Mouse (Mus musculus) heart, embryonic 11.5 days (tissue): ENCODE results near the gene Gm4450. TPM values are rescaled to one million over a fixed set of nuclear protein-coding genes. Genes with fewer than 3 reads are reported as not detected.

Experiments
- ATAC-seq: fragments of 200-750 bp; cut with Nextera tagmentation; replicated peaks from 2 replicates; pipeline ENCODE4 v1.8.0; 2017; ENCODE audit warnings: moderate library complexity; ENCODE audit not compliant: insufficient number of reproducible peaks, low FRiP score, low TSS enrichment
- H3K27ac ChIP-seq: fragments of 300-500 bp; sonication (generic); 2 replicates; pipeline ENCODE4 v1.5.1; 2014; ENCODE audit warnings: mild to moderate bottlenecking, low read depth, low read length
- H3K27me3 ChIP-seq: fragments of 300-500 bp; sonication (generic); 2 replicates; pipeline ENCODE4 v1.6.1; 2014; ENCODE audit warnings: mild to moderate bottlenecking, low read length, mixed read lengths; ENCODE audit not compliant: control insufficient read depth, insufficient read depth
- H3K36me3 ChIP-seq: fragments of 300-500 bp; sonication (generic); 2 replicates; pipeline ENCODE4 v1.6.1; 2014; ENCODE audit warnings: mild to moderate bottlenecking, low read length, moderate library complexity, mixed read lengths; ENCODE audit not compliant: control insufficient read depth, insufficient read depth
- H3K4me1 ChIP-seq: fragments of 300-500 bp; sonication (generic); 2 replicates; pipeline ENCODE4 v1.6.1; 2014; ENCODE audit warnings: low read length; ENCODE audit not compliant: control insufficient read depth, insufficient read depth
- H3K4me2 ChIP-seq: fragments of 300-500 bp; sonication (generic); 2 replicates; pipeline ENCODE4 v1.6.1; 2014; ENCODE audit warnings: mild to moderate bottlenecking, moderate library complexity
- H3K4me3 ChIP-seq: fragments of 300-500 bp; sonication (generic); 2 replicates; pipeline ENCODE4 v1.5.1; 2014; ENCODE audit warnings: low read depth, low read length
- H3K9ac ChIP-seq: fragments of 300-500 bp; sonication (generic); 2 replicates; pipeline ENCODE4 v1.6.1; 2014; ENCODE audit warnings: mild to moderate bottlenecking, low read depth, low read length, moderate library complexity
- H3K9me3 ChIP-seq: fragments of 300-500 bp; sonication (generic); replicated peaks from 2 replicates; pipeline ENCODE4 v1.6.1; 2016; ENCODE audit warnings: low read length; ENCODE audit not compliant: control insufficient read depth
- WGBS: fragments of 180-500 bp; shearing (Covaris S2); extraction: QIAGEN DNeasy Blood & Tissue Kit; methylation state at CpG from one replicate; pipeline ENCODE4 v1.1.7; 2014; ENCODE audit not compliant: insufficient replicate concordance; 5-methylcytosine and 5-hydroxymethylcytosine counted together
- polyA plus RNA-seq: library from polyadenylated mRNA; unstranded; fragments of >200 nt; fragmentation: Nextera tagmentation; extraction: Ambion mirVana; gene quantifications from 2 replicates; pipeline ENCODE4 v1.2.1, GENCODE M21; 2014

Gene Gm4450
- polyA plus RNA-seq, 1 experiment from 2014 or later: not detected

DNA sequence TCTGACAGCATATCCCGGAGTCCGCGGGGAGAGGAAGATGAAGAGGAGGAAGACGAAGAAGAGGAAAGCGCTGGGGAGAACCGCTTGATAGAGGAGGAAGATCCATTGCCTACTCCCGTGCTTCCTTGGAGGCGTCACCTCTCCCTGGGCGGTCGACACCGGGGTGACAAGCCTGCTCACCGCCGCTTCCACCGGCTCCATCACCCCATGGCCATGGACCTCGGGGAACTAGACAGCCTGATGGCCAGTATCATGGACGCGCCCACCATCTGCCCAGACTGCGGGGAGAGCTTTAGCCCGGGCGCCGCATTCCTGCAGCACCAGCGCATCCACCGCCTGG is 29.7 kb downstream of the Gm4450 start:
- Histone ChIP-seq H3K27me3 (no peaks in the 10 kb centered on the region), H3K4me1 (peaks cover 13% of the 10 kb centered on the region), H3K4me3 (peak overlapping the region; percentile 62), H3K9me3 (no peaks in the 10 kb centered on the region), H3K36me3 (0 out of 2 replicates have a peak, but pooled peaks cover 3% of the 10 kb centered on the region), H3K9ac (peak overlapping the region; percentile 71), H3K27ac (no peak overlapping the region), H3K4me2 (peak overlapping the region; percentile 98)
- 2% methylated on average over 23 of the region's 23 CpGs for WGBS
- ATAC-seq: no peak; the same call in 1 of the 2 replicates

DNA sequence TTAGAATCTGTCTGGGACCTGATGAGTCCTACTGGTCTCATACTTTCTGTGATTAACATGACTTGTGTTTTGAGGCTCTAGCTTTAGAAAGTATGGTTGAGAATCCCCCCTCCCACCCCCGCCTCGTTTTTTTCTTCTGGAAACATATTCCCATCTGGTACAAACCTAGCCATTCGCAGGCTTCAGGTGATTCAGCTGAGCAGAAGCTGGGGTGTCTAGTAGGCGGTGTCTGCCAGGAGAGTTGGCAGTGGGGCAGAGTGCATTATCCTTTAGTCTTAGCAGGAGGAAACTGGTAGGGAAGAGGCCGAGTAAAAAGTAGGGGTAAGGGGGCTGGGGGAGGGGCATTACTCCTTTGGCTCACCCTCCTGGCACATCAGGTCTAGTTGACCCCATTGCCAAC is 30.2 kb downstream of the Gm4450 start:
- Histone ChIP-seq H3K27me3 (no peaks in the 10 kb centered on the region), H3K9ac (peak overlapping the region; percentile 71)
- 39% methylated on average over 5 of the region's 5 CpGs for WGBS

GRCm38 (mm10) chr3:98422926-98423325 is 34.0 kb downstream of the Gm4450 start:
- ATAC-seq: no peak
- no peak overlapping the region for H3K4me3 ChIP-seq
- 0 out of 2 replicates have a peak, but pooled peaks cover 3% of the 10 kb centered on the region for H3K36me3 ChIP-seq
- H3K27ac ChIP-seq: no peak overlapping the region
- no peaks in the 10 kb centered on the region for H3K27me3 ChIP-seq
- no peak overlapping the region for H3K4me2 ChIP-seq
- no peak overlapping the region for H3K9ac ChIP-seq
- WGBS: 73% methylated on average over 4 of the region's 4 CpGs
- H3K4me1 ChIP-seq: peaks cover 20% of the 10 kb centered on the region
- no peaks in the 10 kb centered on the region for H3K9me3 ChIP-seq

More for the DNA sequence above, 30.2 kb downstream of the Gm4450 start:
- H3K36me3 ChIP-seq: 0 out of 2 replicates have a peak, but pooled peaks cover 3% of the 10 kb centered on the region
- no peak for ATAC-seq
- peaks cover 13% of the 10 kb centered on the region for H3K4me1 ChIP-seq
- peak overlapping the region; percentile 62 for H3K4me3 ChIP-seq
- H3K4me2 ChIP-seq: peak overlapping the region; percentile 98
- no peaks in the 10 kb centered on the region for H3K9me3 ChIP-seq
- no peak overlapping the region for H3K27ac ChIP-seq

DNA sequence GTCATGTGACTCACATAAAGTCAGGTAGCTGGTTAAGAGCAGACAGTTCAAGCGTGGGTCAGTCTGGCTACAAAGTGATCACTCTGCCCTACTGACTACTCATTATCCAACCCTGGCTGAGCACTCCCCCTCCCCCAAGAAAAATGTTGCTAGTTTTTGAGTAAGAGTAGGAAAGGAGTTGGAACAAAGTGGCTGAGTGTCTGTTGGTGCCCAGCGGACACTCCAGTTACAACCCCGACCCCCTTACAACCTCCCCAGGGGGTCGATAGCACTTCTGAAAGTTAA is 37.2 kb downstream of the Gm4450 start:
- H3K36me3 ChIP-seq: no peaks in the 10 kb centered on the region
- H3K27ac ChIP-seq: no peak overlapping the region
- H3K4me3 ChIP-seq: no peak overlapping the region
- H3K9me3 ChIP-seq: no peaks in the 10 kb centered on the region
- peaks cover 45% of the 10 kb centered on the region for H3K4me1 ChIP-seq
- H3K4me2 ChIP-seq: no peak overlapping the region
- no peak for ATAC-seq
- H3K27me3 ChIP-seq: no peaks in the 10 kb centered on the region
- H3K9ac ChIP-seq: no peak overlapping the region
- WGBS: 38% methylated on average over 4 of the region's 4 CpGs

DNA sequence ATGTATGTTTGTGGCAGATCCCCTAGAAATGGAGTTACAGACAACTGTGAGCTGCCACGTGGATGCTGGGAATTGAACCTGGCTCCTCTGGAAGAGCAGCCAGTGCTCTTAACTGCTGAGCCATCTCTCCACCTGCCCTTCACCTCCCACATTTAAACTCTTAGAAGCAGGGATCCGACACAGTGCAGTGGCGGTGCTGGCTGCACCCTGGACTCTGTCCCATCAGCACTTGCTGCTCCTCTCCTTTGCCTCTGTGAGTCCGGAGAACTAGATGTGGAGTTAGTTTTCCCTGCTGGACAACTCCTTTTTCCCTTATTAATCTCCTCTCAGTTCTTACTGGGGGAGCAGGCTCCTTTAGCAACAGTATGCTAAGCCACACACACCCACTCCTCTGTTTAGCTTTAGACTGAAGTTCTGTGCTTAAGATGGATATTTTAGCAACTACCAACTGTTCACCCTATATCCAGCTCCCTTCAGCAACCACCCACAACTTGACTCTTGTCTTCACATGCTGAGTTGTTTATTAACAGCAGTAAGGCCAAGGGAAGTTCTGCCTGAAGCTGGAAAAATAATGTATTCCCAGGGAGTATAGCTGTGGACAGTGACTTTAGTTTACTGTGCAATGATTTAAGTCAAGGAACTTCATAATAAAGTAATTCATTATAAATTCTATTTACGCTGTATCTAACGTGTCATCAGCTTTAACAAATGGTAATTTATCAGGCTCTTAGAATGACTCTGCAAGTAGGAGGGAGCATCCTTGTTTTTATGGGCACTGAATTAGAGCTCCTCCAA is 37.7 kb downstream of the Gm4450 start:
- no peaks in the 10 kb centered on the region for H3K36me3 ChIP-seq
- H3K27ac ChIP-seq: no peak overlapping the region
- peaks cover 51% of the 10 kb centered on the region for H3K4me1 ChIP-seq
- no peak overlapping the region for H3K4me2 ChIP-seq
- 64% methylated on average over 6 of the region's 6 CpGs for WGBS
- H3K27me3 ChIP-seq: no peaks in the 10 kb centered on the region
- no peak overlapping the region for H3K9ac ChIP-seq
- ATAC-seq: no peak
- H3K4me3 ChIP-seq: no peak overlapping the region
- no peaks in the 10 kb centered on the region for H3K9me3 ChIP-seq

DNA sequence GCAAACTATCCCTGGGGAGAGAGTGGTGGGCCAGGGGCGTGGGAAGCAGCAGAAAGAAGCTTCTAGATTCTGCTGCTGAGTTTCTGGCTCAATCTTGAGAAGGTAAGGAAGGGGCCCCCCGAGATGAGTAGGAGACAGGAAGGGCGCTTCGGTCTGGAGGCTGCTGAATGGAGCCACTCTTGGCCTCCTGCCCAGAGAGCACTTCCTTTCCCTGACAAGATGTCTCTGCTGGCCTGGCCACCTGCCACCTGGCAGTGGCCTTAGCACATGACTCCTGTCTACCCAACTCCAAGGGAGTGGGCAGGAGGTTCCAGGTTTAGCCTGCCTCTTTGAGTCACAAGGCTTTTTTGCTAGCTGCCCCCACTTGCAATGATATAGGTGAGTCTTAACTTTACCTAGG is 39.6 kb downstream of the Gm4450 start:
- H3K9me3 ChIP-seq: no peaks in the 10 kb centered on the region
- H3K4me2 ChIP-seq: peak overlapping the region; percentile 43
- peak; percentile 81 for ATAC-seq
- no peak overlapping the region for H3K4me3 ChIP-seq
- no peak overlapping the region for H3K9ac ChIP-seq
- peaks cover 58% of the 10 kb centered on the region for H3K4me1 ChIP-seq
- H3K27ac ChIP-seq: peak overlapping the region; percentile 64
- 35% methylated on average over 4 of the region's 4 CpGs for WGBS
- H3K27me3 ChIP-seq: no peaks in the 10 kb centered on the region
- no peaks in the 10 kb centered on the region for H3K36me3 ChIP-seq

- H3K9me3 ChIP-seq: no peaks in the 10 kb centered on the region
- peak overlapping the region; percentile 43 for H3K4me2 ChIP-seq
- no peaks in the 10 kb centered on the region for H3K36me3 ChIP-seq
- 55% methylated on average over 5 of the region's 5 CpGs for WGBS
- H3K27ac ChIP-seq: peak overlapping the region; percentile 64
- no peak overlapping the region for H3K9ac ChIP-seq
- no peak for ATAC-seq
- peaks cover 61% of the 10 kb centered on the region for H3K4me1 ChIP-seq
- no peak overlapping the region for H3K4me3 ChIP-seq
- no peaks in the 10 kb centered on the region for H3K27me3 ChIP-seq
Measured at GRCm38 (mm10) chr3:98416426-98417250, 40.3 kb downstream of the Gm4450 start.

DNA sequence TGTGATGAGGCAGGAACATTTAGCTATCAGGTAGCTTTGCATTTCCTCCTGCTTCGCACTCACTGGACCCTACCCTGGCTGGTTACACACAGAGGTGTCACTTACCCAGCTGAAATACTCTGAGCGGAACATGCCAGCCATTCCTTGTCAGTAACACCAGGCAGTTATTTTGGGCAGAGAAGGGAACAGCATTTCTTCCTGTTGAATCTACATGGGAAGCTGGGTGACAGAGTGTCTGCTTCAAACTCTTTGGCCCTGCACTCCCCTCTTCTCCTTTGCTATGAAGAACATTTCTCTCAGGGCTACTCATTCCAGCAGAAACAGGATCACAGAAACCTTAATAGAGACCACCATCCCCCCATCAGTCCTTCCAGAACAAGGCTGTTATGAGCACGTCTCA is 42.6 kb downstream of the Gm4450 start:
- peaks cover 55% of the 10 kb centered on the region for H3K4me1 ChIP-seq
- no peak overlapping the region for H3K4me3 ChIP-seq
- H3K9me3 ChIP-seq: no peaks in the 10 kb centered on the region
- H3K27me3 ChIP-seq: no peaks in the 10 kb centered on the region
- no peaks in the 10 kb centered on the region for H3K36me3 ChIP-seq
- H3K27ac ChIP-seq: peak overlapping the region; percentile 85
- no peak for ATAC-seq
- 0 out of 2 replicates have a peak overlapping the region, but pooled peaks have one; percentile 5 for H3K4me2 ChIP-seq
- WGBS: 37% methylated on average over 3 of the region's 3 CpGs
- no peak overlapping the region; the same call in 1 of the 2 replicates for H3K9ac ChIP-seq
